Mouse (Mus musculus) adrenal gland, postnatal 25 days (tissue): Measurements from ENCODE around the gene Nudt8. TPM values are rescaled to one million over a fixed set of nuclear protein-coding genes. Genes with fewer than 3 reads are reported as not detected.

ENCODE experiments used
- total RNA-seq: library from RNA; stranded (reverse); gene quantifications from 2 replicates; pipeline ENCODE4 v1.2.3, GENCODE M21; 2021

The Nudt8 gene
- total RNA-seq, 1 experiment from 2014 or later: 24.8 TPM

Other genes with a start within 250 kb of the Nudt8 start
- gene Kmt5b, start 233.2 kb upstream of the Nudt8 start, total RNA-seq: 72.1 and 75.9 TPM in 2 replicates
- gene Chka, start 148.8 kb upstream of the Nudt8 start, total RNA-seq: 72.2 and 82.8 TPM in 2 replicates
- 83.9 and 87.0 TPM in 2 replicates for gene Tcirg1, start 93.4 kb upstream of the Nudt8 start, total RNA-seq
- 338 and 341 TPM in 2 replicates for gene Ndufs8, start 87.8 kb upstream of the Nudt8 start, total RNA-seq
- 131 and 209 TPM in 2 replicates for gene Aldh3b1, start 70.8 kb upstream of the Nudt8 start, total RNA-seq
- gene Unc93b1, start 65.4 kb upstream of the Nudt8 start, total RNA-seq: 46.5 and 69.6 TPM in 2 replicates
- gene Aldh3b3, start 41.9 kb upstream of the Nudt8 start, total RNA-seq: 0.48 and 1.3 TPM in 2 replicates
- 10.0 and 11.6 TPM in 2 replicates for gene Aldh3b2, start 28.3 kb upstream of the Nudt8 start, total RNA-seq
- gene Acy3, start 14.0 kb upstream of the Nudt8 start, total RNA-seq: 18.5 and 27.6 TPM in 2 replicates
- not detected in 2 replicates for gene Tbx10, start 7.8 kb upstream of the Nudt8 start, total RNA-seq
- 1.3 and 1.7 TPM in 2 replicates for gene Gm49405, start within 50 bp of the Nudt8 start, total RNA-seq
- gene Doc2g, start 2.7 kb downstream of the Nudt8 start, total RNA-seq: 0.76 and 2.4 TPM in 2 replicates
- 244 and 297 TPM in 2 replicates for gene Ndufv1, start 12.2 kb downstream of the Nudt8 start, total RNA-seq
- 383 and 392 TPM in 2 replicates for gene Gstp1, start 37.4 kb downstream of the Nudt8 start, total RNA-seq
- gene Gstp2, start 45.4 kb downstream of the Nudt8 start, total RNA-seq: 58.6 and 65.7 TPM in 2 replicates
- gene Gstp3, start 59.0 kb downstream of the Nudt8 start, total RNA-seq: 0.76 and 5.2 TPM in 2 replicates
- gene Cabp2, start 81.0 kb downstream of the Nudt8 start, total RNA-seq: not detected in 2 replicates
- 84.7 and 88.0 TPM in 2 replicates for gene Cdk2ap2, start 96.6 kb downstream of the Nudt8 start, total RNA-seq
- 54.8 and 73.7 TPM in 2 replicates for gene Pitpnm1, start 99.4 kb downstream of the Nudt8 start, total RNA-seq
- gene Aip, start 125.3 kb downstream of the Nudt8 start, total RNA-seq: 108 and 117 TPM in 2 replicates
- 0.12 TPM in 1 of 2 replicates, not detected in the other for gene Gpr152, start 139.2 kb downstream of the Nudt8 start, total RNA-seq
- gene Cabp4, start 143.5 kb downstream of the Nudt8 start, total RNA-seq: 0.94 and 1.3 TPM in 2 replicates
- 179 and 226 TPM in 2 replicates for gene Coro1b, start 148.0 kb downstream of the Nudt8 start, total RNA-seq
- 3.9 and 6.0 TPM in 2 replicates for gene Ptprcap, start 153.0 kb downstream of the Nudt8 start, total RNA-seq
- 48.8 and 52.6 TPM in 2 replicates for gene Rps6kb2, start 162.8 kb downstream of the Nudt8 start, total RNA-seq
- 2.6 and 4.1 TPM in 2 replicates for gene Carns1, start 174.9 kb downstream of the Nudt8 start, total RNA-seq
- gene Tbc1d10c, start 190.7 kb downstream of the Nudt8 start, total RNA-seq: 1.0 TPM in 1 of 2 replicates, not detected in the other
- gene Ppp1ca, start 191.5 kb downstream of the Nudt8 start, total RNA-seq: 373 and 392 TPM in 2 replicates
- 10.1 and 10.8 TPM in 2 replicates for gene Rad9a, start 201.1 kb downstream of the Nudt8 start, total RNA-seq
- 11.0 and 14.5 TPM in 2 replicates for gene Clcf1, start 213.7 kb downstream of the Nudt8 start, total RNA-seq
- gene AC109138.7, start 213.8 kb downstream of the Nudt8 start, total RNA-seq: not detected in 2 replicates
- gene Pold4, start 231.3 kb downstream of the Nudt8 start, total RNA-seq: 56.8 and 60.4 TPM in 2 replicates